Mouse (Mus musculus): ENCODE results near the gene Dusp23.

- TF ChIP-seq CTCF (IDR thresholded peaks at IDR 0.05; ENCODE audit: control insufficient read depth, insufficient read depth, insufficient replicate concordance, low read depth, low read length) (no peak), POLR2A (IDR thresholded peaks at IDR 0.05; ENCODE audit: control insufficient read depth, low read depth, low read length) (no peak)
These were observed 8.7 kb downstream of the Dusp23 start for GRCm38 (mm10) chr1:172624081-172624480.

All from testis, adult 2 months (tissue).